Mouse (Mus musculus): ENCODE measurements around the gene Ccdc102a.
"Not testable (repeated sequence)": the region's sequence is repeated elsewhere in the genome, so short reads cannot be mapped to it uniquely, and the experiment has no call there.

The Ccdc102a gene

DNA sequence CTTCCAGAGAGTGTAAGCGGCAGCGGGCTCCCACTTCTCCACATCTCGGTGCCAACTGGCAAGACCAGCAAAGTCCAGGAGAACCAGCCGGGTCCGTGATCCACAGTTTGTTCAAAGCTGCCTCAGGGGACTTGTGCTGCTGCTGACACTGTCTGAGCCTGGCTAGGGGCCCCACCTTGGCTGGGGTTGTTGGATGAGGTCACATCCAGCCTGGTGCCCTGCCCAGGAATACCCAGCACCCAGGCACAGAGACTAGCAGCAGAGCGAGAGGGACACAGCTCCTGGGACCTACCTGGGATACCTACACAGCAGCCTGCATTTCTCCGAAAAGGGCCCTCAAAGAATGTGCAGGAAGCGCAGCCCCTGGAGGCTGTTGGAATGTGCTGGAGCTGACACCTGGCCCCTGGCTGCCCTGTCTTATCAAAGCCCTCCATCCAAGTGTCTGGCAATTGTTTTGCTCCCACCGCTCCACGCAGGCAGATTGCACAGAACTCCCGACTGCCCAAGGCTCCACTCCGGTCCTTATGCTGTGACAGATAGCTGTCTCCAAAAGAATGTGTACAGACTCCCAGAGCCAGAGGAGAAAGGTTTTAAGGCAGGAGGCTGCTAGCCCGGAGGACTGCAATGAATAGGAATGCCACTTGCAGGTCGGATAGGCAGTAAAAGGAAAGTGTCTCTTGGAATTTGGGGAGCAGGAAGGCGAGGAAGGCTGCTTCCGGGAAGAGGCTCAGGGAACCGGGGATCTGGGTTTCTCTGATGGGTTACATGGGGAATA is 42.6 kb downstream of the Ccdc102a start:
- DNase-seq (ENCODE audit: low spot score in 2 of 2) = no peak

DNA sequence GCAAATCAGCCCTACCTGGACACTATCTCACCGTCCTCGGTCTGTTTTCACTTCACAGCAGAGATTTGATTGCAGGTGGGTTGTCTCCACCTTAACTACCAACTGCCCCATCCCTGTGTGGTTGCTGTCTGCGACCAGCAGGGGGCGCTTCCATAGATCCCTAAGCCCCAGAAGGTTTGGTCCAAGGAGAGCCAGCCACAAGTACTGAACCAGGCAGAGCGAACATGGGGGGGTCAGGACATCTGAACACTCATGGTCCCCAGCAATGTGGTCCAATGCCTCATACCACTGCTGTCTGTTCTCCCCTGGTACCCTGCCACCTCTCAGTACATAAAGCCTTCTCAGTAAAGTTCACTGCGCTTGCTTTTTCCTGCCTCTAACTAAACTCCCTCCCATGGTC is 43.5 kb downstream of the Ccdc102a start:
- DNase-seq (ENCODE audit: low spot score in 2 of 2) = peak; percentile 64

GRCm38 (mm10) chr8:94872576-94872975 is 45.3 kb downstream of the Ccdc102a start:
- no peak for DNase-seq (ENCODE audit: low spot score in 2 of 2)

DNA sequence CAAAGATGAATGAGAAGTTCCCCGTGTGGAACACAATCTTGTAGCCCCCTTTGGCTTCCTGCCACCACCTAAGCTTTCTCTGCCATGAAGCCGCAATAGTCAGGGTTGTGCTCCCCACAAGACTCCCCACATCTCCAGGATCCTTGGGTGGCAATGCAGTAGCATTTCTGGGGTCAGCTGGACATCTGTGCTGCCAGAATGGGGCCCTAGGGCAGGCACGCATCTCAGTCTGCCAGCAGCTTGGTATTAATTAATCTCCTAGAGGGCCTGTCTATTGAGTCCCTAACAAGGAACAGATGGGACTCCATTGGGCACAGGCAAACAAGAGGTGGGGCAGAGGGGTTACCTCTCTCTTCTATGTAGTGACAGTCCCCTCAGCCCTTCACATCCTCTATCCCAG is 45.7 kb downstream of the Ccdc102a start:
- no peak for DNase-seq (ENCODE audit: low spot score in 2 of 2)

DNA sequence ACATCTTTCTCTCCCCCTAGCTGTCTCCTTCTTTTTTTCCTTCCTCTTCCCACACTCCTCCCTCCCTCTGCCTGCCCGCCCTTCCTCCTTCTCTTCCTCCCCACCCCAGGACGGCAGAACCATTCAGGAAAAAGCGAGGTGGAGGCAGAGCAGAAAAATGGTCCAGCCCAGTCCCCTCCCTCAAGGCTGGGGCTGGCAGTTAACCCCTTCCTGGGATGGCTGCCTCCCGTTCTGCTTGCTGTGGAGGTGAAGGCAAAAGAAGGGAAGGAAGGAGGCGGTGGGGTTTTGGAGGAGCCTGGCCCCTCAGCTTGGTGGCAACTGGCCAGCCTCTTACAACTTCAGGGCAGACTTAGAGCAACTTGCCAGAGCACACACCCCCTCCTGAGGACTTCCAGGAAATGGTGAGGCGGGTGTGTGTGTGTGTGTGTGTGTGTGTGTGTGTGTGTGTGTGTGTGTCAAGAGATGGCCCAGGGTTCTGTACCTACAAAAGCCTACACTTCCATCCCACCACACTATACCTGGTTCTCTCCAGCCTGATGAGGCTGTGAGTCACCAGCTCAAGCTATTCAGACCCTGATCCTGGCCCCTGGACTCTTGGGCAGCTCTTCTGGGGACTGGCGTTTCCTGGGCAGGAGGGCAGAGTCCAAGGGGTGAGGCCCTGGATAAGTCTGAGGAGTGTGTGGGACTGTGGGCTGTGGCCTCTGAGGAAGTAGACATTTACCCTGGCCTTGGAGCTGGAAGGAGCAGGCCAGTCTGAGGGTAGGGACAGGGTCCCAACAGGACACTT is 46.6 kb downstream of the Ccdc102a start:
- peak; percentile 73 to 76 for DNase-seq (ENCODE audit: low spot score in 2 of 2)

DNA sequence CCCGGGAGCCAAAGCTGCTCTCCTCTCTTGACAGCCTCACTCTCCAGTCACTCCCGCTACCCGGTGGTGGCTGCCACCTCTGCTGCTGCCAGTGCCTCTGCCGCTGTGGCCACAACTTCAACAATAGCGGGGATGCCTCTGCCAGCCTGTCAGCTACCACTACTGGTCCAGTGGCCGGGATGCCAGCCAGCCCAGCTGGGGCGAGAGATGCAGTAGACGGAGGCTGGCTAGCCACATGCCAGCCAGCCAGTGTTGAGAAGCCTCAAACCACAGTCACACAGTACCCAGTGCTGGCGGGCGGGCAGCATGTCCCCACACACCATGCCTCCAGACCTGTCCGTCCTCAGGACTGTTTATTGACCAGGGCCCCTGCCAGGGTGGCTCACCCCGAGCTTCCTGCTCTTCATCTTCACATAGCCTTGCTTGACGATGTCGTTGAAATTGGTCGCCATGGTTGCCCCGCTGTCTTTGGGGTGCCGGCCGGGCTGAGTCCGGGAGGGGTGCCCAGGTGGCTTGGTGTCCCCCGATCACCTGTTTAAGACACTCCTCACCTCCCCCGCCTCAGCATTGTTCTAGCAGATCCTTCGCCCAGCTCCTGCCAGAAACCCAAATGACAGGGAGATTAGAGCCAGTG is 47.3 kb downstream of the Ccdc102a start:
- DNase-seq (ENCODE audit: low spot score in 2 of 2) = peak; percentile 67 to 70

DNA sequence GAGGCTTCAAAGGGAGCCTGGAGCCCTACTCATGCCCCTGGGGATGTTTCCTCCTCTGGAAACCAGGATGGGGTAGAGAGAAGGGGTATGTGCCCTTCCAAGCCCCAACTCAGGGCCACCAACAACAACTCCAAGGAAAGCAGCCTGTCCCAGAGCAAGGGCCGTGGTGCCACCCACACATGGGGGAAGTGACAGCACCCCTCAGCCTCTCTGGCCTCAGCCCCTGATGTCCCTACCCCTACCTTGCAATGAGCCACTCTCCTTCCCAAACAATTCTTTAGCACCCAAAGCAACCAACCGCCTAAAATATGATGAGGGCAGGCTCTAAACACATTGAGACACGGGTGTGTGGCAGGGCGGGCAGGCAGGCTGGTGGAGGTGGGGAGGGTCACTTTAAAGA is 47.9 kb downstream of the Ccdc102a start:
- DNase-seq (ENCODE audit: low spot score in 2 of 2) = no peak

- DNase-seq (ENCODE audit: low spot score in 2 of 2) = no peak
Observed at GRCm38 (mm10) chr8:94869146-94869545, 48.8 kb downstream of the Ccdc102a start.

DNA sequence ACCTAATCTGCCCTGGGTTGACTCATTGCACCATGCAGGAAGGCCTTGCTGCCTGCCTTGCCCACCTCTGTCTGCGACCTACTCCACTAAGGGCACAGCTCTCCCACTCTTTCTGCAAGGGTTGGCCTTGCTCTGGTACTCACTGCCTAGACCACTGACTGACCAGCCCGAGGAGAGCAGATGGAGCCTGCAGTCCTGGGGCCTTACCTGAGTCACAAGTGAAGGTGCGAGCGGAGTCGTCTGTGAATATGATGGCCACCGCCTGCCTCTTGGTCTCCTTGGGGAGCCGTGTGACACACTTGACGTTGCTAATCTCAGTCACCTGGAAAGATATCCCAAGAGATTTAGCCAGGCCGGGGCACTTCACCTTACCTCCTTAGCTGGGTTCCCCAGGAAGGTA is 51.0 kb downstream of the Ccdc102a start:
- DNase-seq (ENCODE audit: low spot score in 2 of 2) = no peak

DNA sequence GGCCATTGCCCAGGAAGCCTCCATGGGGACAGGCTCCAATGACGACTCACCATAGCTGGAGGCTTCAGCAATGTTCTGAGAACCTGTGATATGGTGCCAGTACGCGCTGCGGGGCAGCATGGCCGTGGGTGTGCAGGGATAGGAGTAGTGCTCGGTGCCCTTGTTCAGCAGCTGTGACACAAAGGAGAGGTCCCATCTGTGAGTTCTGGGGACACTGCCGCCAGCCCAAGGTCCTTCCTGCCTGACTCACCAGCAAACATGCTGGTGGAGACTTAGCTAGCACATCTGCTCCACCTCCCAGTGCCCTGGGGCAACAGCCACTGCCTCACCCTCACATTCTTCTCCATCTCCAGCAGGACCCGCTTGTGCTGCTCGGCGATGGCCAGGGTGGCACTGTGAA is 52.6 kb downstream of the Ccdc102a start:
- DNase-seq (ENCODE audit: low spot score in 2 of 2) = no peak

DNA sequence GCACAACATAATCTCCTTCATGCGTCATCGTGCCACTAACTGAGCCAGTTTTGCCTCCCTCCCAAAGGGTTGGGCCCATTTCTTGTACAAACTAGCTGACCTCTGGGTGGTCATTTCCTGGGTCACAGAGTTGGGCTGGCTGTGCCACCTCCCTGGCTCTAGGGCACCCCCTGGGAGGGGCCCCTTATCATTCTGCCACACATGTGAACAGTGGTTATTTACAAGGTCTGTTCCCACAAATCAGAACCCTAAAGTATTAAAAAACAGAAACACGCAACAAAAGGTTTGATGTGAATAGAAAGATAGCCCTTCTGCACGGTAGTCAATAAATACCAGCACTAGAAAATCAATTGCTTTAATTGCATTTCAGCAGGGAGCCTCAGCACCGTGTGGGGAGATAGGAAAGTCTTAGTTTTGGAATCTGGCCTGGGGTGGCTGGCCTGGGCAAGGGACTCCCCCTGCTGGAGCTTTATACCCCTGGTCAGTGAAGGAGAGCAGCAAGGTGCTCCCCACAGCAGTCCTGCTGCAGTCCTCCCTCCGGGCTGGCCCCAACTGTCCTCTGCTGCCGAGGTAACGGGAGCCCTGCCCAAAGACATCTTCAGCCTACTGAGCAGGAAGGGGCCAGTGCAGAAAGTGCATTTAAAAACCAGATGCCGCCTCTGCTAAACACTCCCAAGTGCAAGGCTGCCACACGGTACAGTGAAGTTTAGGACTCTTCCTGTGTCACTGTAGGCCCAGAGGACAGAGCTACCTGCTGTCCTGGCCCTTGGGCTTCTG is 53.8 kb downstream of the Ccdc102a start:
- no peak for DNase-seq (ENCODE audit: low spot score in 2 of 2)

- DNase-seq (ENCODE audit: low spot score in 2 of 2) = no peak
Observed at GRCm38 (mm10) chr8:94862487-94863220, 55.2 kb downstream of the Ccdc102a start.

DNA sequence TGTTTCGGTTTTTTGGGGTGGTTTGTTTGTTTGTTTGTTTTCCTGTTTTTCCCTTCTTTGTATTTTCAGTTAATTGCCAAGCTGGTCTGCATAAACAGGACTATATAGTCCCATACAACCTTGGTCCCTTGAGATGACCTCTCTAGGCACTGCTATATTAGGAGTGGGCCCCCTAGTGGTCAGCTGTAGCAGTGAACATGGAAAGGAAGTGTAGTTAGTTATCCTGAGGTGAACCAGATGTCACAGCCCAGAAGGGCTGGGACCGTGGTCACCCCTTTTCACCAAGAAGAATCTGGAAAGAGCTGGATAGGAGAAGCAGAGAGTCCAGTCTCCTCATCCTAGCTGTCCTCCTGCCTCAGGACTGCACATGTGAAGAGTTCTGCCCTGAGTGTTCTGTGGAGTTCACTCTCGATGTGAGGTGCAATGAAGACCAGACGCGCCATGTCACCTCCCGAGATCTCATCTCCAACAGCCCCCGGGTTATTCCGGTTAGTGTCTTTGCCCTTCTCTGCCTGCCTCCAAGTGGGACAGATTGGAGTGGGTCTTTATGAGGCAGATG is 56.5 kb downstream of the Ccdc102a start:
- peak in 1 of 2 experiments; percentile 47 for DNase-seq (ENCODE audit: low spot score in 2 of 2)

DNA sequence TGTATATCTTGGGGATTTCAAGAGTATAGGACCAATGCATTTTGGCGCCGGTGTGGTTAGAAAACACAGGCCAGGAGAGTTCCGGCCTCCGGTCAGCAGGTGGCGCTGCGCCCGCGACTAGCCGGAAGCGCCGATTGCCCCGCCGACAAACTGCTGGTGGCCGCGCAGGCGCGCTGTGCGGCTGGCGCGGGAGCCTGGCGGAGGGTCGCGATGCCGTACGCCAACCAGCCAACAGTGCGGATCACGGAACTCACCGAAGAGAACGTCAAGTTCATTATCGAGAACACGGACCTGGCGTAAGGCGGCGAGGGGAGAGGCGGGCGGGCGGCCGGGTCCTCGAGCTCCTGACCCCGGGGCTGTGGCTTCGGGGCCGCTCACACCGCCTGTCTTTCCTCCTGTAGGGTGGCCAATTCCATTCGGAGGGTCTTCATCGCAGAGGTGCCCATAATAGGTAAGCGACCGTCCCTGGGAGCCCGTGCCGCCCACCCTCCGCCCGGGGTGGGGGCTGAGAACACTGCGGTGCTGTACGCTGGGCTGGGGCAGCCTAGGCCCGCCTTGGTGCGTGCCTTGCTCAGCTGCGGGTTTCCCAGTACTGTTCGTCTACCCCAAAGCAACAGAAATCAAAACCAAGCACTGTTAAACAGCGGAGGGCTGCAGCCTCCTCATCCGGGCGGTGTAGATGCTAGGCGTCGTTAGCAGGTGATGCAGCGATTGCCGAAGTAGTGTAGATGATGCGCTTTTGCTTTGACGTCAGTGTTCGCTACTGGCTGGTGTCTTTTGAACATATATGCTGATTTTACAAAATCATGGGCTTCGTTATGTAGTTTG is 60.3 kb downstream of the Ccdc102a start, which contains the start of gene Polr2c:
Gene Polr2c (plus strand): TSS at position 105 of the 828 bp plus-strand sequence.
- DNase-seq (ENCODE audit: low spot score in 2 of 2) = peak; percentile 92 to 93

- DNase-seq (ENCODE audit: low spot score in 2 of 2) = no peak
Observed at GRCm38 (mm10) chr8:94857011-94857345, 60.9 kb downstream of the Ccdc102a start.

- DNase-seq (ENCODE audit: low spot score in 2 of 2) = not testable (repeated sequence)
Observed at GRCm38 (mm10) chr8:94854761-94855160, 63.1 kb downstream of the Ccdc102a start.
